Mouse (Mus musculus): Measurements from ENCODE around the gene Cln3. TPM values are rescaled to one million over a fixed set of nuclear protein-coding genes. Genes with fewer than 3 reads are reported as not detected.
A peak's percentile ranks its signal among the peaks of the same experiment; 100 is the strongest.

Gene Cln3
- polyA plus RNA-seq, 1 experiment, result 118 TPM

DNA sequence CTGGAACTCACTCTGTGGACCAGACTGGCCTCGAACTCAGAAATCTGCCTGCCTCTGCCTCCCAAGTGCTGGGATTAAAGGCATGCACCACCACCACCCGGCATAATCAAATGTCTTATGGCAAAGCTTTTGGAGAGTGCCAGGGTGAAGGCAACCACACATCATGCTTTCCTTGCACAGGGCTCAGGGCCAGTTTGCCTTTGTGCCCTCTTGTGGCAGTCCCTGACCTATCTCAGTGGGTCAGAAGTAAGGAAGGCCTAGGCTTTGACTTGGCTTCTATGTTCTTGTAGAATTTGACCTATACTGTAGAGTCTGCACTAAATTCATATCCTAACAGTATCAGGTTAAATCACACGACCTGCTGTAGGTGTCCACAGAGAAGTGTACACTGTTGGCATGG, 31.1 kb upstream of the Cln3 start:
- no peak overlapping the region for H3K27ac ChIP-seq (ENCODE audit: insufficient read depth, low read length)

GRCm38 (mm10) chr7:126612736-126613135, 27.1 kb upstream of the Cln3 start:
- H3K27me3 ChIP-seq (ENCODE audit: control insufficient read depth, insufficient read depth, low read length), result no peaks in the 10 kb centered on the region
- TF ChIP-seq POLR2A (IDR thresholded peaks at IDR 0.05; ENCODE audit: low read depth, low read length), result no peak
- no peak for TF ChIP-seq CTCF (IDR thresholded peaks at IDR 0.05; ENCODE audit: extremely low read depth, insufficient read depth, insufficient read length, insufficient replicate concordance)
- no peaks in the 10 kb centered on the region for H3K36me3 ChIP-seq (ENCODE audit: control insufficient read depth, insufficient read depth, low read length)
- DNase-seq (ENCODE audit: low read depth in 1 of 2, low spot score in 2 of 2), result no peak
- H3K4me1 ChIP-seq (ENCODE audit: control insufficient read depth, insufficient read depth, insufficient read length), result no peaks in the 10 kb centered on the region
- H3K27ac ChIP-seq (ENCODE audit: insufficient read depth, low read length), result no peak overlapping the region
- 86% methylated on average over 3 of the region's 3 CpGs for WGBS
- H3K4me3 ChIP-seq (ENCODE audit: extremely low read depth, insufficient read depth, insufficient read length), result no peak overlapping the region

More for the DNA sequence above, 31.1 kb upstream of the Cln3 start:
- TF ChIP-seq POLR2A (IDR thresholded peaks at IDR 0.05; ENCODE audit: low read depth, low read length) (no peak), CTCF (IDR thresholded peaks at IDR 0.05; ENCODE audit: extremely low read depth, insufficient read depth, insufficient read length, insufficient replicate concordance) (no peak)
- DNase-seq (ENCODE audit: low read depth in 1 of 2, low spot score in 2 of 2), result no peak
- H3K36me3 ChIP-seq (ENCODE audit: control insufficient read depth, insufficient read depth, low read length), result no peaks in the 10 kb centered on the region
- 76% methylated on average over 3 of the region's 3 CpGs for WGBS
- no peaks in the 10 kb centered on the region for H3K27me3 ChIP-seq (ENCODE audit: control insufficient read depth, insufficient read depth, low read length)
- H3K4me1 ChIP-seq (ENCODE audit: control insufficient read depth, insufficient read depth, insufficient read length), result no peaks in the 10 kb centered on the region
- H3K4me3 ChIP-seq (ENCODE audit: extremely low read depth, insufficient read depth, insufficient read length), result no peak overlapping the region

DNA sequence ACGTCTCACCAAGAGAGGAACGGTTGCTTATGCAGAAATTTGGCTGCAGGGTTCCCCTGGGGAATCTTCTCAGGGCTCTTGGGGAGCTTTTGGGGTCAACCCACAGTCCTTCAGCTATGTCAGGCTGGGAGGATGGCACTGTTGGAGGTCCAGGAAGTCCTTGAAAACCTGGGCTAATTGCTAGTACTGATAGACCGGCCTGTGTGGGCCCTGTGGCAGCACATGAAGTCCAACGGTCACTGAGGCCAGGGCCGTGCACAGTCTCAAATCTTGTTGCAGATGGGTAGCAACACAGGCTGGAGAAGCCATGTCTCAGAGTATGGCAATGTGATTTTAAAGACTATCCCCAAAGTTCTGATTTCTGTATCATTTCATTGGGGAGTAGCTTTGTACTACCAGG, 22.2 kb upstream of the Cln3 start:
- Histone ChIP-seq H3K36me3 (ENCODE audit: control insufficient read depth, insufficient read depth, low read length) (no peaks in the 10 kb centered on the region), H3K27me3 (ENCODE audit: control insufficient read depth, insufficient read depth, low read length) (no peaks in the 10 kb centered on the region), H3K4me1 (ENCODE audit: control insufficient read depth, insufficient read depth, insufficient read length) (peaks cover 2% of the 10 kb centered on the region; the same call in 1 of the 2 replicates), H3K4me3 (ENCODE audit: extremely low read depth, insufficient read depth, insufficient read length) (no peak overlapping the region), H3K27ac (ENCODE audit: insufficient read depth, low read length) (no peak overlapping the region)
- 62% methylated on average over 5 of the region's 5 CpGs for WGBS
- no peak for DNase-seq (ENCODE audit: low read depth in 1 of 2, low spot score in 2 of 2)
- TF ChIP-seq CTCF (IDR thresholded peaks at IDR 0.05; ENCODE audit: extremely low read depth, insufficient read depth, insufficient read length, insufficient replicate concordance), result no peak
- TF ChIP-seq POLR2A (IDR thresholded peaks at IDR 0.05; ENCODE audit: low read depth, low read length), result no peak

DNA sequence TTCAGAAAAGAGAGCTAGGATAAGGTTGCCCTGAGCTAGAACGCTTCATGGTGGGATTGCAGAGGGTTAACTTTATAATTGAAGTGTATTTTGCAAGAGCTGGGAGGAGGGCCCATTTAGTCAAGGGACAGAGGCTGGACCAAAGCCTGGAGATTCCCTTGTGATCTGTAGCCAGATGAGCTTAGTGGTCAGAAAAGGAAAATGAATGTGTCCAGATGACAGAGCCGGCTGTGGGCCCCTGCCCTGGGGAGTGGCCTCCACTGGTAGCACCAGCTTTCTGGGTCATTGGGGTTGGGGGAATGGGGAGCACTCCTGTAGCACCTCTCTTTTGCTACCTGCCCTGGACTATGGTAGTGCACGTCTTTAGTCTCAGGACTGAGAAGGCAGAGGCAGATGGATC, 21.4 kb upstream of the Cln3 start:
- Histone ChIP-seq H3K4me1 (ENCODE audit: control insufficient read depth, insufficient read depth, insufficient read length) (peaks cover 2% of the 10 kb centered on the region; the same call in 1 of the 2 replicates), H3K27ac (ENCODE audit: insufficient read depth, low read length) (peak overlapping the region; percentile 52)
- no peak for DNase-seq (ENCODE audit: low read depth in 1 of 2, low spot score in 2 of 2)

DNA sequence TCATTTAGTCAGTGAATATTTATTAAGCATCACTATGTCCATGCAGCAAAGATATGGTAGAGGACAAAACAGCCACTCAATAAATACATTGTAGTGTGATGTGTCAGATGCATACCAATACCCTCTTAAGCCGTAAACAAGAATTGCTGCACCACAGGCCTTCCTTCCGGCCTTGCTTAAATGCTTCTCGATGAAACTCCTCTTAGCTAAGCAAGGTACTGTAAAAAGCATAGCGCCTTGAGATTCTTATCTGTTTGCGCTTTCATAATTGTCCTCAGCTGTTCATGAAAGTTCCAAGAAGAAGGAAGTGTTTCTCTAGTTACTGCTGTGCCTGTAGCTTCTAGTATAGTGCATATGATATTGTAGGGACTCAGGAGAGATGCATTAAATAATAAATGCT, 21.0 kb upstream of the Cln3 start:
- H3K27me3 ChIP-seq (ENCODE audit: control insufficient read depth, insufficient read depth, low read length), result no peaks in the 10 kb centered on the region
- H3K27ac ChIP-seq (ENCODE audit: insufficient read depth, low read length), result no peak overlapping the region; the same call in 1 of the 2 replicates
- peaks cover 2% of the 10 kb centered on the region; the same call in 1 of the 2 replicates for H3K4me1 ChIP-seq (ENCODE audit: control insufficient read depth, insufficient read depth, insufficient read length)
- 45% methylated on average over 5 of the region's 5 CpGs for WGBS
- DNase-seq (ENCODE audit: low read depth in 1 of 2, low spot score in 2 of 2), result no peak
- TF ChIP-seq CTCF (IDR thresholded peaks at IDR 0.05; ENCODE audit: extremely low read depth, insufficient read depth, insufficient read length, insufficient replicate concordance) (no peak), POLR2A (IDR thresholded peaks at IDR 0.05; ENCODE audit: low read depth, low read length) (no peak)
- H3K4me3 ChIP-seq (ENCODE audit: extremely low read depth, insufficient read depth, insufficient read length), result no peak overlapping the region
- H3K36me3 ChIP-seq (ENCODE audit: control insufficient read depth, insufficient read depth, low read length), result no peaks in the 10 kb centered on the region

More for the DNA sequence above, 21.4 kb upstream of the Cln3 start:
- Histone ChIP-seq H3K36me3 (ENCODE audit: control insufficient read depth, insufficient read depth, low read length) (no peaks in the 10 kb centered on the region), H3K27me3 (ENCODE audit: control insufficient read depth, insufficient read depth, low read length) (no peaks in the 10 kb centered on the region), H3K4me3 (ENCODE audit: extremely low read depth, insufficient read depth, insufficient read length) (no peak overlapping the region)
- WGBS, result 85% methylated on average over 3 of the region's 3 CpGs
- TF ChIP-seq CTCF (IDR thresholded peaks at IDR 0.05; ENCODE audit: extremely low read depth, insufficient read depth, insufficient read length, insufficient replicate concordance), result no peak
- no peak for TF ChIP-seq POLR2A (IDR thresholded peaks at IDR 0.05; ENCODE audit: low read depth, low read length)

- no peak overlapping the region for H3K27ac ChIP-seq (ENCODE audit: insufficient read depth, low read length)
- H3K4me3 ChIP-seq (ENCODE audit: extremely low read depth, insufficient read depth, insufficient read length), result no peak overlapping the region
- H3K27me3 ChIP-seq (ENCODE audit: control insufficient read depth, insufficient read depth, low read length), result no peaks in the 10 kb centered on the region
- WGBS, result 38% methylated on average over 3 of the region's 3 CpGs
- H3K4me1 ChIP-seq (ENCODE audit: control insufficient read depth, insufficient read depth, insufficient read length), result peaks cover 2% of the 10 kb centered on the region; the same call in 1 of the 2 replicates
- TF ChIP-seq CTCF (IDR thresholded peaks at IDR 0.05; ENCODE audit: extremely low read depth, insufficient read depth, insufficient read length, insufficient replicate concordance), result no peak
- TF ChIP-seq POLR2A (IDR thresholded peaks at IDR 0.05; ENCODE audit: low read depth, low read length), result no peak
- no peaks in the 10 kb centered on the region for H3K36me3 ChIP-seq (ENCODE audit: control insufficient read depth, insufficient read depth, low read length)
- DNase-seq (ENCODE audit: low read depth in 1 of 2, low spot score in 2 of 2), result no peak
Observed at GRCm38 (mm10) chr7:126602650-126603049, 17.0 kb upstream of the Cln3 start.

GRCm38 (mm10) chr7:126601896-126602295, 16.3 kb upstream of the Cln3 start:
- DNase-seq (ENCODE audit: low read depth in 1 of 2, low spot score in 2 of 2), result no peak
- 18% methylated on average over 5 of the region's 5 CpGs for WGBS
- no peak overlapping the region for H3K4me3 ChIP-seq (ENCODE audit: extremely low read depth, insufficient read depth, insufficient read length)
- H3K36me3 ChIP-seq (ENCODE audit: control insufficient read depth, insufficient read depth, low read length), result no peaks in the 10 kb centered on the region
- no peak for TF ChIP-seq POLR2A (IDR thresholded peaks at IDR 0.05; ENCODE audit: low read depth, low read length)
- no peak for TF ChIP-seq CTCF (IDR thresholded peaks at IDR 0.05; ENCODE audit: extremely low read depth, insufficient read depth, insufficient read length, insufficient replicate concordance)
- H3K4me1 ChIP-seq (ENCODE audit: control insufficient read depth, insufficient read depth, insufficient read length), result peaks cover 2% of the 10 kb centered on the region; the same call in 1 of the 2 replicates
- no peaks in the 10 kb centered on the region for H3K27me3 ChIP-seq (ENCODE audit: control insufficient read depth, insufficient read depth, low read length)
- no peak overlapping the region for H3K27ac ChIP-seq (ENCODE audit: insufficient read depth, low read length)
